Mouse (Mus musculus): Measurements from ENCODE around the gene Cmtm4. TPM values are rescaled to one million over a fixed set of nuclear protein-coding genes. Genes with fewer than 3 reads are reported as not detected.

Gene Cmtm4
- polyA plus RNA-seq, 1 experiment from 2014 or later: 3.8 TPM

- Histone ChIP-seq H3K4me3 (ENCODE audit: low read depth, low read length) (no peak overlapping the region), H3K27me3 (ENCODE audit: control insufficient read depth, insufficient read depth, low read length) (no peaks in the 10 kb centered on the region), H3K36me3 (ENCODE audit: control insufficient read depth, insufficient read depth, low read length) (no peaks in the 10 kb centered on the region), H3K27ac (ENCODE audit: low read depth, low read length) (no peak overlapping the region), H3K4me2 (replicated peaks; ENCODE audit: low read depth, low read length) (no peak overlapping the region), H3K9me3 (ENCODE audit: control insufficient read depth, low read length) (no peaks in the 10 kb centered on the region), H3K4me1 (replicated peaks; ENCODE audit: control insufficient read depth, insufficient read depth, low read length) (no peaks in the 10 kb centered on the region), H3K9ac (ENCODE audit: low read depth, low read length) (no peak overlapping the region)
- ATAC-seq (ENCODE audit: low FRiP score): no peak
- WGBS: 86% methylated on average over 5 of the region's 5 CpGs
- DNase-seq (ENCODE audit: low spot score): no peak
Measured at GRCm38 (mm10) chr8:104342426-104342825, 53.2 kb downstream of the Cmtm4 start.

- Histone ChIP-seq H3K27ac (ENCODE audit: low read depth, low read length) (no peak overlapping the region), H3K9ac (ENCODE audit: low read depth, low read length) (no peak overlapping the region), H3K27me3 (ENCODE audit: control insufficient read depth, insufficient read depth, low read length) (no peaks in the 10 kb centered on the region), H3K4me3 (ENCODE audit: low read depth, low read length) (peak overlapping the region; percentile 54), H3K9me3 (ENCODE audit: control insufficient read depth, low read length) (no peaks in the 10 kb centered on the region), H3K4me2 (replicated peaks; ENCODE audit: low read depth, low read length) (peak overlapping the region; percentile 66), H3K4me1 (replicated peaks; ENCODE audit: control insufficient read depth, insufficient read depth, low read length) (no peaks in the 10 kb centered on the region), H3K36me3 (ENCODE audit: control insufficient read depth, insufficient read depth, low read length) (no peaks in the 10 kb centered on the region)
- 50% methylated on average over 6 of the region's 6 CpGs for WGBS
- no peak for DNase-seq (ENCODE audit: low spot score)
- ATAC-seq (ENCODE audit: low FRiP score): peak; percentile 0; the same call in 1 of the 2 replicates
Measured at GRCm38 (mm10) chr8:104341678-104342077, 53.9 kb downstream of the Cmtm4 start.

GRCm38 (mm10) chr8:104341106-104341561 lies 54.5 kb downstream of the Cmtm4 start:
- Histone ChIP-seq H3K4me1 (replicated peaks; ENCODE audit: control insufficient read depth, insufficient read depth, low read length) (no peaks in the 10 kb centered on the region), H3K27ac (ENCODE audit: low read depth, low read length) (peak overlapping the region; percentile 47; the same call in 1 of the 2 replicates), H3K9ac (ENCODE audit: low read depth, low read length) (peak overlapping the region; percentile 66), H3K4me2 (replicated peaks; ENCODE audit: low read depth, low read length) (peak overlapping the region; percentile 66), H3K4me3 (ENCODE audit: low read depth, low read length) (peak overlapping the region; percentile 54), H3K27me3 (ENCODE audit: control insufficient read depth, insufficient read depth, low read length) (no peaks in the 10 kb centered on the region), H3K36me3 (ENCODE audit: control insufficient read depth, insufficient read depth, low read length) (no peaks in the 10 kb centered on the region), H3K9me3 (ENCODE audit: control insufficient read depth, low read length) (no peaks in the 10 kb centered on the region)
- under 1% methylated on average over 24 of the region's 24 CpGs for WGBS
- DNase-seq (ENCODE audit: low spot score): peak; percentile 71
- peak; percentile 74 for ATAC-seq (ENCODE audit: low FRiP score)

GRCm38 (mm10) chr8:104340233-104341105 lies 55.1 kb downstream of the Cmtm4 start:
- Histone ChIP-seq H3K27me3 (ENCODE audit: control insufficient read depth, insufficient read depth, low read length) (no peaks in the 10 kb centered on the region), H3K4me2 (replicated peaks; ENCODE audit: low read depth, low read length) (peak overlapping the region; percentile 66), H3K9ac (ENCODE audit: low read depth, low read length) (peak overlapping the region; percentile 66), H3K36me3 (ENCODE audit: control insufficient read depth, insufficient read depth, low read length) (no peaks in the 10 kb centered on the region), H3K27ac (ENCODE audit: low read depth, low read length) (peak overlapping the region; percentile 47; the same call in 1 of the 2 replicates), H3K4me3 (ENCODE audit: low read depth, low read length) (peak overlapping the region; percentile 54), H3K9me3 (ENCODE audit: control insufficient read depth, low read length) (no peaks in the 10 kb centered on the region), H3K4me1 (replicated peaks; ENCODE audit: control insufficient read depth, insufficient read depth, low read length) (no peaks in the 10 kb centered on the region)
- DNase-seq (ENCODE audit: low spot score) (peak; percentile 87), ATAC-seq (ENCODE audit: low FRiP score) (peak; percentile 83)
- WGBS: under 1% methylated on average over 52 of the region's 54 CpGs

- Histone ChIP-seq H3K4me2 (replicated peaks; ENCODE audit: low read depth, low read length) (peak overlapping the region; percentile 66), H3K36me3 (ENCODE audit: control insufficient read depth, insufficient read depth, low read length) (no peaks in the 10 kb centered on the region), H3K4me3 (ENCODE audit: low read depth, low read length) (peak overlapping the region; percentile 54), H3K4me1 (replicated peaks; ENCODE audit: control insufficient read depth, insufficient read depth, low read length) (no peaks in the 10 kb centered on the region), H3K9me3 (ENCODE audit: control insufficient read depth, low read length) (no peaks in the 10 kb centered on the region), H3K27me3 (ENCODE audit: control insufficient read depth, insufficient read depth, low read length) (no peaks in the 10 kb centered on the region), H3K27ac (ENCODE audit: low read depth, low read length) (no peak overlapping the region), H3K9ac (ENCODE audit: low read depth, low read length) (peak overlapping the region; percentile 66)
- WGBS: 2% methylated on average over 6 of the region's 6 CpGs
- ATAC-seq (ENCODE audit: low FRiP score): peak; percentile 28; the same call in 1 of the 2 replicates
- no peak for DNase-seq (ENCODE audit: low spot score)
Measured at GRCm38 (mm10) chr8:104339983-104340232, 55.7 kb downstream of the Cmtm4 start.

GRCm38 (mm10) chr8:104339229-104339982 lies 56.2 kb downstream of the Cmtm4 start, which contains the start of gene Cmtm3:
TSS of gene Cmtm3 (plus strand) at chr8:104339410.
- no peak for ATAC-seq (ENCODE audit: low FRiP score)
- 20% methylated on average over 16 of the region's 18 CpGs for WGBS
- no peaks in the 10 kb centered on the region for H3K27me3 ChIP-seq (ENCODE audit: control insufficient read depth, insufficient read depth, low read length)
- H3K4me1 ChIP-seq (replicated peaks; ENCODE audit: control insufficient read depth, insufficient read depth, low read length): no peaks in the 10 kb centered on the region
- H3K9ac ChIP-seq (ENCODE audit: low read depth, low read length): peak within 1 kb of the TSS; percentile 66
- DNase-seq (ENCODE audit: low spot score): peak; percentile 35
- H3K4me2 ChIP-seq (replicated peaks; ENCODE audit: low read depth, low read length): peak within 1 kb of the TSS; percentile 66
- H3K36me3 ChIP-seq (ENCODE audit: control insufficient read depth, insufficient read depth, low read length): no peaks in the 10 kb centered on the region
- H3K9me3 ChIP-seq (ENCODE audit: control insufficient read depth, low read length): no peaks in the 10 kb centered on the region
- peak within 1 kb of the TSS; percentile 54 for H3K4me3 ChIP-seq (ENCODE audit: low read depth, low read length)
- no peak within 1 kb of the TSS for H3K27ac ChIP-seq (ENCODE audit: low read depth, low read length)

- H3K27ac ChIP-seq (ENCODE audit: low read depth, low read length): no peak overlapping the region
- no peak overlapping the region for H3K9ac ChIP-seq (ENCODE audit: low read depth, low read length)
- no peaks in the 10 kb centered on the region for H3K9me3 ChIP-seq (ENCODE audit: control insufficient read depth, low read length)
- ATAC-seq (ENCODE audit: low FRiP score): no peak
- H3K4me1 ChIP-seq (replicated peaks; ENCODE audit: control insufficient read depth, insufficient read depth, low read length): no peaks in the 10 kb centered on the region
- WGBS: 47% methylated on average over 3 of the region's 3 CpGs
- DNase-seq (ENCODE audit: low spot score): no peak
- no peaks in the 10 kb centered on the region for H3K27me3 ChIP-seq (ENCODE audit: control insufficient read depth, insufficient read depth, low read length)
- no peaks in the 10 kb centered on the region for H3K36me3 ChIP-seq (ENCODE audit: control insufficient read depth, insufficient read depth, low read length)
- H3K4me3 ChIP-seq (ENCODE audit: low read depth, low read length): no peak overlapping the region
- no peak overlapping the region for H3K4me2 ChIP-seq (replicated peaks; ENCODE audit: low read depth, low read length)
Measured at GRCm38 (mm10) chr8:104337890-104338289, 57.7 kb downstream of the Cmtm4 start.

GRCm38 (mm10) chr8:104336806-104337205 lies 58.8 kb downstream of the Cmtm4 start:
- H3K4me1 ChIP-seq (replicated peaks; ENCODE audit: control insufficient read depth, insufficient read depth, low read length): no peaks in the 10 kb centered on the region
- DNase-seq (ENCODE audit: low spot score) (no peak), ATAC-seq (ENCODE audit: low FRiP score) (no peak)
- WGBS: 97% methylated on average over 1 of the region's 1 CpGs
- H3K4me3 ChIP-seq (ENCODE audit: low read depth, low read length): no peak overlapping the region
- H3K9ac ChIP-seq (ENCODE audit: low read depth, low read length): no peak overlapping the region
- H3K36me3 ChIP-seq (ENCODE audit: control insufficient read depth, insufficient read depth, low read length): no peaks in the 10 kb centered on the region
- H3K27me3 ChIP-seq (ENCODE audit: control insufficient read depth, insufficient read depth, low read length): no peaks in the 10 kb centered on the region
- H3K4me2 ChIP-seq (replicated peaks; ENCODE audit: low read depth, low read length): no peak overlapping the region
- no peaks in the 10 kb centered on the region for H3K9me3 ChIP-seq (ENCODE audit: control insufficient read depth, low read length)
- H3K27ac ChIP-seq (ENCODE audit: low read depth, low read length): no peak overlapping the region

All from hindbrain, embryonic 11.5 days (tissue).